Mouse (Mus musculus) heart, embryonic 14.5 days (tissue): ENCODE measurements around the gene Agap1. TPM values are rescaled to one million over a fixed set of nuclear protein-coding genes. Genes with fewer than 3 reads are reported as not detected.

Experiments
- ATAC-seq: fragments of 200-750 bp; cut with Nextera tagmentation; 2 replicates; pipeline ENCODE4 v1.8.0; 2017; ENCODE audit warnings: low read depth, moderate TSS enrichment; ENCODE audit not compliant: insufficient number of reproducible peaks, insufficient read depth, low FRiP score
- H3K27ac ChIP-seq, 2 experiments: fragments of 200-500 bp in 1 of 2; fragments of 300-500 bp in 1 of 2; sonication (generic) in 1 of 2; replicated peaks in 1 of 2; 2 replicates each; pipeline ENCODE4 v1.5.1; 2012 to 2014; ENCODE audit warnings: low read depth in 2 of 2, low read length in 2 of 2, control low read depth in 1 of 2, mild to moderate bottlenecking in 1 of 2, mixed read lengths in 1 of 2; ENCODE audit not compliant: control insufficient read depth in 1 of 2, insufficient read depth in 1 of 2
- H3K27me3 ChIP-seq: fragments of 300-500 bp; sonication (generic); 2 replicates; pipeline ENCODE4 v1.6.1; 2014; ENCODE audit warnings: mild to moderate bottlenecking, low read length, control low read depth; ENCODE audit not compliant: control insufficient read depth, insufficient read depth
- H3K36me3 ChIP-seq: fragments of 300-500 bp; sonication (generic); 2 replicates; pipeline ENCODE4 v1.6.1; 2014; ENCODE audit warnings: mild to moderate bottlenecking, control low read depth, low read length, mixed read lengths; ENCODE audit not compliant: control insufficient read depth, insufficient read depth
- H3K4me1 ChIP-seq, 2 experiments: fragments of 200-500 bp in 1 of 2; fragments of 300-500 bp in 1 of 2; sonication (generic) in 1 of 2; 2 replicates each; pipeline ENCODE4 v1.6.1; 2012 to 2014; ENCODE audit warnings: low read length in 2 of 2, control low read depth in 1 of 2, mixed read lengths in 1 of 2; ENCODE audit not compliant: control insufficient read depth in 2 of 2, insufficient read depth in 2 of 2
- H3K4me2 ChIP-seq: fragments of 300-500 bp; sonication (generic); 2 replicates; pipeline ENCODE4 v1.6.1; 2014; ENCODE audit warnings: mild to moderate bottlenecking, low read length
- H3K4me3 ChIP-seq, 2 experiments: fragments of 200-500 bp in 1 of 2; fragments of 300-500 bp in 1 of 2; sonication (generic) in 1 of 2; 2 replicates each; pipeline ENCODE4 v1.5.1; 2012 to 2014; ENCODE audit warnings: low read length in 2 of 2, mild to moderate bottlenecking in 2 of 2, control low read depth in 1 of 2, low read depth in 1 of 2, moderate library complexity in 1 of 2; ENCODE audit not compliant: control insufficient read depth in 1 of 2, insufficient read depth in 1 of 2
- H3K9ac ChIP-seq: fragments of 300-500 bp; sonication (generic); 2 replicates; pipeline ENCODE4 v1.6.1; 2014; ENCODE audit warnings: mild to moderate bottlenecking, low read length
- H3K9me3 ChIP-seq: fragments of 300-500 bp; sonication (generic); 2 replicates; pipeline ENCODE4 v1.6.1; 2016; ENCODE audit warnings: low read length, control low read depth; ENCODE audit not compliant: control insufficient read depth
- WGBS: fragments of 180-500 bp; shearing (Covaris S2); extraction: QIAGEN DNeasy Blood & Tissue Kit; methylation state at CpG from one replicate; pipeline ENCODE4 v1.1.7; 2014; 5-methylcytosine and 5-hydroxymethylcytosine counted together
- polyA plus RNA-seq: library from polyadenylated mRNA; unstranded; fragments of >200 nt; fragmentation: Nextera tagmentation; extraction: Ambion mirVana; gene quantifications from 2 replicates; pipeline ENCODE4 v1.2.1, GENCODE M21; 2014

Agap1 gene
- polyA plus RNA-seq, 1 experiment from 2014 or later: 17.0 TPM

DNA sequence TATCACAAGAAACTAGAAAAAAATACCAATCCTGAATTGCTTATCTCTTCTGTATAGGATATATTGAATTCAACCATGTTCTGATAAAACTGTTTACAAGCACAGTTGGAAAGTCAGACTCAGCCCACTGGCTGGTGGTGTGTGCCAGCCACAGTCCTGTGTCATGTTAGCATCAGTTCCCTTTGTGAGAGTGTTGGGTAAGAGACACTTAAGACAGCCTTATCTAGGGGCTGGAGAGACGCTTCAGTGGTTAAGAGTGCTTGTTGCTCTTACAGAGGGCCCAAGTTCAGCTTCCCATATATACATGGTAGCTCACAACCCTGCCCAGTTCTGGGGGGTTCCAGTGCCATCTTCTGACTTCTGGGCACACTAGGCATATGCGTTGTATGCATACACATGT, 261.6 kb downstream of the Agap1 start:
- WGBS: 62% methylated on average over 2 of the region's 2 CpGs
- no peaks in the 10 kb centered on the region for H3K27me3 ChIP-seq
- no peaks in the 10 kb centered on the region for H3K36me3 ChIP-seq
- no peak overlapping the region for H3K4me2 ChIP-seq
- no peak for ATAC-seq
- no peaks in the 10 kb centered on the region for H3K9me3 ChIP-seq
- no peak overlapping the region for H3K27ac ChIP-seq
- H3K9ac ChIP-seq: no peak overlapping the region
- peaks cover 23 to 25% of the 10 kb centered on the region in 2 experiments for H3K4me1 ChIP-seq
- H3K4me3 ChIP-seq: no peak overlapping the region

- WGBS: 62% methylated on average over 4 of the region's 4 CpGs
- Histone ChIP-seq H3K4me2 (no peak overlapping the region), H3K27me3 (no peaks in the 10 kb centered on the region), H3K4me3 (no peak overlapping the region), H3K9me3 (no peaks in the 10 kb centered on the region), H3K36me3 (no peaks in the 10 kb centered on the region), H3K27ac (no peak overlapping the region), H3K4me1 (peaks cover 23 to 25% of the 10 kb centered on the region in 2 experiments), H3K9ac (no peak overlapping the region)
- no peak for ATAC-seq
Observed at GRCm38 (mm10) chr1:89717100-89717499, 262.5 kb downstream of the Agap1 start.

DNA sequence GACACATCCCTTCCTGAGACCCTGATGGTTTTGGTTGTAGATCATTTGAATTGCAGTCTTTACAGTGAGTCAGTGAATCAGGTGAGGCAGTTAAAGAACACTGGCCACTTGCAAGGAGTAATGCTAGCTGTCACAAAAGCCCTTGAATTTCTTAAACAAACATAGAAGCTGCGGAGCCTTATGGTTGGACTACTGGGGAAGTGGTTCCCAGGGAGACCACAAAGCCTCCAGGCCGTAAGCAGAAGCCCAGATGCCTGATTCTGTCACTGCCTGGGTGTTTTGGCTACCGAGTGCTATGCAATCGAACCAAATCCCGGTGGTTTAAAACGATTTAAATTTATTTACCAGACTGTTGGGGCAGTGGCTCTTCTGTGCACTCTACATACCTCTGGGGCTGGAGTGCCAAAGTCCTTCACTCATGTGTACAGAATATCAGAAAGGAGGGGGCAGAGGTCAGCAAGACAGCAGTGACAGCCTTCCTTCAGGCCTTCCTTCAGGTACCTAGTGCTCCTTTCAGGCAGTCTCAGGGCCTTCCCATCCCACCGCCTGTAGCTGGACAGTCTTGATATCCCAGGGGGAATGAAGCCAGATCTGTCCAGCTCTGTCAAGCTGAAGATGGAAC, 264.3 kb downstream of the Agap1 start:
- WGBS: 73% methylated on average over 7 of the region's 7 CpGs
- Histone ChIP-seq H3K27me3 (no peaks in the 10 kb centered on the region), H3K9ac (no peak overlapping the region), H3K36me3 (no peaks in the 10 kb centered on the region), H3K4me2 (no peak overlapping the region), H3K9me3 (no peaks in the 10 kb centered on the region), H3K27ac (peak overlapping the region; percentile 2 to 68; a peak in 2 of 4 replicates), H3K4me3 (no peak overlapping the region), H3K4me1 (peaks cover 28 to 32% of the 10 kb centered on the region in 2 experiments)
- ATAC-seq: no peak

- ATAC-seq: peak; percentile 67; the same call in 1 of the 2 replicates
- 8% methylated on average over 3 of the region's 3 CpGs for WGBS
- Histone ChIP-seq H3K4me2 (no peak overlapping the region), H3K27ac (peak overlapping the region; percentile 4 to 75; a peak in 3 of 4 replicates), H3K4me3 (no peak overlapping the region), H3K27me3 (no peaks in the 10 kb centered on the region), H3K4me1 (peaks cover 18 to 20% of the 10 kb centered on the region in 2 experiments), H3K9ac (0 out of 2 replicates have a peak overlapping the region, but pooled peaks have one; percentile 21), H3K36me3 (peaks cover 16% of the 10 kb centered on the region), H3K9me3 (no peaks in the 10 kb centered on the region)
Observed at GRCm38 (mm10) chr1:89724141-89724540, 269.5 kb downstream of the Agap1 start.

GRCm38 (mm10) chr1:89724555-89724954, 269.9 kb downstream of the Agap1 start:
- Histone ChIP-seq H3K27ac (peak overlapping the region; percentile 24 to 75), H3K4me1 (peaks cover 17 to 18% of the 10 kb centered on the region in 2 experiments), H3K27me3 (no peaks in the 10 kb centered on the region), H3K4me2 (no peak overlapping the region), H3K9me3 (no peaks in the 10 kb centered on the region), H3K36me3 (peaks cover 16% of the 10 kb centered on the region), H3K9ac (no peak overlapping the region), H3K4me3 (no peak overlapping the region)
- no peak for ATAC-seq
- WGBS: 63% methylated on average over 6 of the region's 6 CpGs

DNA sequence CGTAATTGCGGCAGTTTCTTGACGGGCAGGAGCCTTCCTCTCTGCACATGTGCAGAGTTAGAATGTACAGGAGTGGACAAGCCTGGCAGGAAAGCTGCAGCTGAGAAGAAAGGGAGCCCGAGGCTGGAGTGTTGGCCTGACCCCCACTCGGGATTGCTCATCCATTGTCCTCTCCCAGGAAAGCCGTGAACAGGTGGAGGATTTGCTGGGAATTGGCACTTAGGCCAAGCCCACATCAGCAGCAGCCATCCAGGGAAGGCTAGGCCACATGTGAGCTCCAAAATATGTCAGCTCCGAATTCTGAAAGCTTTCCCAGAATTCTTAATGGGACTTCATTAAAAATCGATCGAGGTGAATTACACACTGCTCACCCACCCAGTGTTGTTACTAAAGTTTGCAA, 270.4 kb downstream of the Agap1 start:
- Histone ChIP-seq H3K4me2 (no peak overlapping the region), H3K9me3 (no peaks in the 10 kb centered on the region), H3K4me1 (peaks cover 17 to 18% of the 10 kb centered on the region in 2 experiments), H3K27ac (peak overlapping the region in 1 of 2 experiments; percentile 75; a peak in 1 of 4 replicates), H3K9ac (no peak overlapping the region), H3K36me3 (peaks cover 16% of the 10 kb centered on the region), H3K27me3 (no peaks in the 10 kb centered on the region), H3K4me3 (no peak overlapping the region)
- 69% methylated on average over 9 of the region's 9 CpGs for WGBS
- no peak for ATAC-seq

DNA sequence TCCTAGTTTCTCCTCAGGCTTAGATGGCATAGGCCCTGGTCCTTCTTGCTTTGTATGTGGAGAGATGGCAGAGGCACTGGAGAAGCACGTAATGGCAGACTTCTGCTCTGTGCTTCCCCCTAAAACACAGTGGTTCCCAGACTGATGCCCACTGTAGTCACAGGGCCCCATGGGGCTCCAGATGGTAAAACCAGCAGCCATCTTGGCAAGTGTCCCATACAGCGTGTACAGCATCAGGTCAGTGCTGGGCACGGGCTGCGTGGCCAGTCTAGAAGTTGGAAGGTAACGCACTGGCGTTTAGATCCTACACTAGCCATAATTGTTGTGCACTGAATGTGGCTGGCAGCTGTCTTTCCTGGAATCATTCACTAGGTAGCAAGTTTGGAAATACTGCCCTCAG, 273.9 kb downstream of the Agap1 start:
- H3K4me2 ChIP-seq: no peak overlapping the region
- 97% methylated on average over 6 of the region's 6 CpGs for WGBS
- H3K4me1 ChIP-seq: peaks cover 14% of the 10 kb centered on the region in 2 experiments
- no peak overlapping the region for H3K4me3 ChIP-seq
- H3K36me3 ChIP-seq: peaks cover 17% of the 10 kb centered on the region
- H3K9ac ChIP-seq: no peak overlapping the region
- H3K27ac ChIP-seq: no peak overlapping the region
- no peaks in the 10 kb centered on the region for H3K9me3 ChIP-seq
- ATAC-seq: no peak
- no peaks in the 10 kb centered on the region for H3K27me3 ChIP-seq
